Mouse (Mus musculus) activated CD4-positive, CD25-positive, alpha-beta regulatory T cell, adult 4 months (primary cell): ENCODE data around the gene Lgmn. TPM values are rescaled to one million over a fixed set of nuclear protein-coding genes. Genes with fewer than 3 reads are reported as not detected.

Experiments
- ATAC-seq: one replicate; pipeline ENCODE4 v1.8.0; 2017
- polyA plus RNA-seq, 2 experiments: library from polyadenylated mRNA; unstranded; fragments of 100-300 nt; shearing (Covaris generic); gene quantifications; one replicate each; pipeline ENCODE4 v1.2.1; 2017

Gene Lgmn
- polyA plus RNA-seq, 2 experiments from 2014 or later: 31.0 to 34.5 TPM

DNA sequence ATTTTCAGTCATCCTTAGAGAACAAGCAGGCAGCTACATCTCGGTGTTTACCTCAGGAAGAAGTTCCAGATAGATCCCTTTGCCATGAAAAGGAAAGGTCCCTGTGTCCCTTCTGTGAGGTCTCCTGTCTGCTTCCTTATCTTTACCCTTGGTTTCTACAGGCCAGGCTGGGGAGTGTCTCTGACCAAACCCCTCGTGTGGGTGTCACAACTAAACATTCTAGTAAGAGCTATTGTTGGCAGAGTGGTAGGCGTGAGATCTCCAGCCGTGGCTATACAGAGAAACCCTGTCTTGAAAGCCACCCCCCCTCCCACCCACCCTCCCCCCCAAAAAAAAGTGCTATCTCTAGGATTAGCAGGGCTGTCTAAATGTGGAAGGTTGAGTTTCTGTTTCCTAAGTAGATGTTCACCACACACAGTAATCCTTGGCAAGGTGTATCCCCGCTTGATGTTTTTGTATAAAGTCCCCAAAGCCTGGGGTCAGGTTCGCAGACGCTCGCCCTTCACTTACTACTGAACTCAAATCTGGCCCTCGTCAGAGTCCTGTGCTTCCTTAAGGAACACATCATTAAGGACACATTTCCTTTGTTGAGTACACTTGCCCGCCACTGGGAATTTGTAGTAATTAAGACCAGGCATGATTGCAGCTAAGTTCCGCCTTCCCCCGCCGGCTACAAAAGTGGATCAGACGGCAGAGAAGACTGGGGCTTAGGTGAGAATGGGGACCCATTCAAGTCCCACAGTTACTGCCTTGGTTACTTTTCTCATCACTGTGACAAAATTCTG, 94.4 kb downstream of the Lgmn start:
- ATAC-seq: no peak

Other genes starting within 250 kb of the Lgmn start
- 10 to 100 TPM; 41.7 to 60.6 TPM for gene Rin3, start 156.8 kb downstream of the Lgmn start, polyA plus RNA-seq
- 10 to 100 TPM; 27.5 to 27.9 TPM for gene Golga5, start 29.3 kb upstream of the Lgmn start, polyA plus RNA-seq
- not detected for gene Chga, start 115.2 kb upstream of the Lgmn start, polyA plus RNA-seq